Mouse (Mus musculus): ENCODE data around the gene Slc27a1. TPM values are rescaled to one million over a fixed set of nuclear protein-coding genes. Genes with fewer than 3 reads are reported as not detected.

The Slc27a1 gene
- polyA plus RNA-seq, 1 experiment from 2014 or later, result 2.3 TPM

DNA sequence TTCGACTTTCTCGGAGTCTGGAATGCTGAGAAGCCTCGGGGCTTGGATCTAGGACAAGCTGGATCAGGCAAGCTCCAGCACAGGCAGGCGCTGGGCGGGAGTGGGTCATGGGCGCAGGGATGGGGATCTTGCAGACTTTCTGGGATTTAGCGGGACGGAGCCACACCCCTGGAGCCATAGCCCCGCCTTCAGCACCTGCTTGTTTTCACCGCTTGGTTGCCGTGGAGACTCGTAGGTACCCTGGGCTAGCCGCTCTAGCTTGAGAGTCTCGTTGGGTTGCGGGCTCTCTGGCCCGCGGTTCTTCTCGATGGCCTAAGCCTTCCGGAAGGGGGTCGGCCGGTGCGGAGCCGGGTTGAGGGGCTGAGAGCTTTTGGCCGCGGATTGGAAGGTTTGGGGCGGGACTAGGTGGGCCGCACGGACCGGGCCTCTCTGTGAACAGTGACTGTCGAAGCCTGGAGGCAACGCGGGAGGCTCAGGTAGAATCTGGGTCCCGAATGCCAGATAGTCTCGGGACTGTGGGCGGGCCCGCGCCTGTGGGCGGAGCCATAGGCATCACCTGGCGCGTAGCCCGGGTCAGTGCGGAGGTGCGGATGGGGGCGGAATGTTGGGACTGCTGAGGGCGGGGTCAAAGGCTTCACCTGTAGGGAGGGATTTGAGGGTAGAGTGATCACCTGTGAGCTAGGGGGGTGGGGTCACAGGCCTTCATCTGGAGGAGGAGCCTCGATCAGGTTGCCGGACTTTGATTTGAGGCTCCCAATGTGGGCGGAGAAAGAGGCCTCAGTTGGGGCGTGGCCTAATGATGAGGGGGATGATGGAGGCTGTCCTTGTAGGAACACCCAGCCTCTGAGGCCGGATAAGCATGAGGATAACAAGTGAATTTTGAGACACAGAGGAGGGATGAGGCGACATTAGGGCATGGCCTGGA is 946 bp downstream of the Slc27a1 start:
- Histone ChIP-seq H3K4me3 (replicated peaks) (peak overlapping the region; percentile 57), H3K9ac (peak overlapping the region; percentile 30; the same call in 1 of the 2 replicates), H3K36me3 (replicated peaks) (no peaks in the 10 kb centered on the region), H3K27me3 (peaks cover 50% of the 10 kb centered on the region), H3K4me1 (replicated peaks) (peaks cover 31% of the 10 kb centered on the region), H3K4me2 (peak overlapping the region; percentile 73), H3K27ac (replicated peaks) (0 out of 2 replicates have a peak overlapping the region, but pooled peaks have one; percentile 29), H3K9me3 (replicated peaks) (no peaks in the 10 kb centered on the region)
- WGBS (ENCODE audit: insufficient replicate concordance), result 4% methylated on average over 51 of the region's 51 CpGs
- peak; percentile 71 for ATAC-seq (ENCODE audit: insufficient read depth)

DNA sequence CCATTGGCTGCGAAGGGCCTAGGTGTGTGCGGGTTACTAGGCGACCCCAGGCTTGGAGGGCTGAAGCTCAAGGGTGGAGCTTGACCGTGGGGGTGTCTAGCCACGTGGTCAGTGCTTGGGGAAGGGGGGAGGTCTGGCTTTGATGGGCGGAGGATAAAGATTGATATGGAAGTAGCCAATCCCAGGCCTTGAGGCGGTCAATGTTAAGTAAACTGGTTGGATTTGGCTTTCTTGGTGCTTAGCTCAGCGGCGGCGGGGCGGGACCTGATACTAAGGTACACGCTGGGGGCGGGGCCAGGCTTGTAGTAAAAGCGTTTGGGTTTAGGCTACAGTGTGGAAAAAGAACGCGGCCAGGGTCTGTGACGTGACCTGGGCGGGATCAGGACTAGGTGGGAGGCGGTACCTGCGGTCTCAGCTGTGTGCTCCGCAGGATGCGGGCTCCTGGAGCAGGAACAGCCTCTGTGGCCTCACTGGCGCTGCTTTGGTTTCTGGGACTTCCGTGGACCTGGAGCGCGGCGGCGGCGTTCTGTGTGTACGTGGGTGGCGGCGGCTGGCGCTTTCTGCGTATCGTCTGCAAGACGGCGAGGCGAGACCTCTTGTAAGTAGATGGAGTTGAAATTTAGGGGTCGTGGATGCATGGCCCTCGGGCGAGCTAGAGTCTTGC is 1.7 kb downstream of the Slc27a1 start:
- peak; percentile 74 for ATAC-seq (ENCODE audit: insufficient read depth)
- H3K27ac ChIP-seq (replicated peaks), result no peak overlapping the region

DNA sequence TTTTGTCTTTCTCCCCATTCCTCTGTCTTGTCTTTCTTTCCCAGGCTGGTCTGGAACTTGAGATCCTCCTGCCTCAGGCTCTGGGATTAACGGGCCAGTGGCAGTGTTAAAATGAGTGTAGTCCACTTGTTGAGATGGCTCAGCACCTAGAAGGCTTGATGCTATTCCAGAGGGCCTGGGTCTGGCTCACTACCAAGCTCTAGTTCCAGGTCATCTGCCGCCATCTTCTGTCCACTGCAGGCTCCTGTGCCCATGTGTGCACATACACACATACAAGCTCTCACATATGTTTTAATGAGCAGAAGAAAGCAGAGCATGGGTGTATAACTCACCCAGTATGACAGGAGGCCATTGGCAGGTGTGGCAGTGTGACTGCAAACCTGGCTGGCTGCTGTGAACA is 3.4 kb downstream of the Slc27a1 start:
- Histone ChIP-seq H3K4me1 (replicated peaks) (peaks cover 31% of the 10 kb centered on the region), H3K4me2 (no peak overlapping the region), H3K36me3 (replicated peaks) (no peaks in the 10 kb centered on the region), H3K27me3 (peaks cover 43% of the 10 kb centered on the region), H3K9me3 (replicated peaks) (no peaks in the 10 kb centered on the region), H3K9ac (no peak overlapping the region), H3K4me3 (replicated peaks) (no peak overlapping the region), H3K27ac (replicated peaks) (no peak overlapping the region)
- ATAC-seq (ENCODE audit: insufficient read depth), result no peak
- WGBS (ENCODE audit: insufficient replicate concordance), result 67% methylated on average over 2 of the region's 2 CpGs

More for the DNA sequence above, 1.7 kb downstream of the Slc27a1 start:
- Histone ChIP-seq H3K9me3 (replicated peaks) (no peaks in the 10 kb centered on the region), H3K4me1 (replicated peaks) (peaks cover 31% of the 10 kb centered on the region), H3K4me2 (peak overlapping the region; percentile 73), H3K4me3 (replicated peaks) (peak overlapping the region; percentile 57), H3K27me3 (peaks cover 50% of the 10 kb centered on the region), H3K36me3 (replicated peaks) (no peaks in the 10 kb centered on the region), H3K9ac (peak overlapping the region; percentile 40)
- under 1% methylated on average over 41 of the region's 41 CpGs for WGBS (ENCODE audit: insufficient replicate concordance)

GRCm38 (mm10) chr8:71572847-71573633 is 4.4 kb downstream of the Slc27a1 start:
- H3K4me2 ChIP-seq, result no peak overlapping the region
- ATAC-seq (ENCODE audit: insufficient read depth), result no peak
- peaks cover 34% of the 10 kb centered on the region for H3K27me3 ChIP-seq
- H3K9ac ChIP-seq, result no peak overlapping the region
- H3K36me3 ChIP-seq (replicated peaks), result no peaks in the 10 kb centered on the region
- WGBS (ENCODE audit: insufficient replicate concordance), result 70% methylated on average over 9 of the region's 9 CpGs
- no peaks in the 10 kb centered on the region for H3K9me3 ChIP-seq (replicated peaks)
- no peak overlapping the region for H3K27ac ChIP-seq (replicated peaks)
- H3K4me3 ChIP-seq (replicated peaks), result no peak overlapping the region
- H3K4me1 ChIP-seq (replicated peaks), result peaks cover 31% of the 10 kb centered on the region

GRCm38 (mm10) chr8:71574426-71574825 is 5.7 kb downstream of the Slc27a1 start:
- H3K4me1 ChIP-seq (replicated peaks), result peaks cover 19% of the 10 kb centered on the region
- peaks cover 20% of the 10 kb centered on the region for H3K27me3 ChIP-seq
- H3K9me3 ChIP-seq (replicated peaks), result no peaks in the 10 kb centered on the region
- H3K36me3 ChIP-seq (replicated peaks), result no peaks in the 10 kb centered on the region
- H3K27ac ChIP-seq (replicated peaks), result no peak overlapping the region
- no peak overlapping the region for H3K4me3 ChIP-seq (replicated peaks)
- no peak overlapping the region for H3K9ac ChIP-seq
- no peak overlapping the region for H3K4me2 ChIP-seq
- no peak for ATAC-seq (ENCODE audit: insufficient read depth)
- 62% methylated on average over 7 of the region's 7 CpGs for WGBS (ENCODE audit: insufficient replicate concordance)

DNA sequence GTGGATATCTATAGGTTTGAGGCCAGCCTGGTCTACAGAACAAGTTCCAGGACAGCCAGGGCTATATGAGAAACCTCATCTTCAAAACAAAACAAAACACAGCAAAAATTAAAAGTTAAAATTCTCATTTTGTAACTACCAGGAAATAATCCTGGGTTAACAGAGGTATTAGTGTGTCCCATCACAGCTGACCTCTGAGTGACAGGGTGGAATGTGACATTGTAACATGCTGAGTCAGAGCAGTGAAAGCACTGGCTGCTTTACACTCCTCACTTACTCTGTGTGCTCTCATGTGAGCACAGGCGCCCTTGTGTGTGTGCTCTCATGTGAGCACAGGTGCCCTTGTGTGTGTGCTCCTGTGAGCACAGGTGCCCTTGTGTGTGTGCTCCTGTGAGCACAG is 6.3 kb downstream of the Slc27a1 start:
- no peak overlapping the region for H3K27ac ChIP-seq (replicated peaks)
- peaks cover 13% of the 10 kb centered on the region for H3K4me1 ChIP-seq (replicated peaks)
- no peak for ATAC-seq (ENCODE audit: insufficient read depth)
- 33% methylated on average over 1 of the region's 1 CpGs for WGBS (ENCODE audit: insufficient replicate concordance)
- peaks cover 14% of the 10 kb centered on the region for H3K27me3 ChIP-seq
- no peak overlapping the region for H3K9ac ChIP-seq
- H3K9me3 ChIP-seq (replicated peaks), result no peaks in the 10 kb centered on the region
- H3K4me2 ChIP-seq, result no peak overlapping the region
- no peaks in the 10 kb centered on the region for H3K36me3 ChIP-seq (replicated peaks)
- H3K4me3 ChIP-seq (replicated peaks), result no peak overlapping the region

DNA sequence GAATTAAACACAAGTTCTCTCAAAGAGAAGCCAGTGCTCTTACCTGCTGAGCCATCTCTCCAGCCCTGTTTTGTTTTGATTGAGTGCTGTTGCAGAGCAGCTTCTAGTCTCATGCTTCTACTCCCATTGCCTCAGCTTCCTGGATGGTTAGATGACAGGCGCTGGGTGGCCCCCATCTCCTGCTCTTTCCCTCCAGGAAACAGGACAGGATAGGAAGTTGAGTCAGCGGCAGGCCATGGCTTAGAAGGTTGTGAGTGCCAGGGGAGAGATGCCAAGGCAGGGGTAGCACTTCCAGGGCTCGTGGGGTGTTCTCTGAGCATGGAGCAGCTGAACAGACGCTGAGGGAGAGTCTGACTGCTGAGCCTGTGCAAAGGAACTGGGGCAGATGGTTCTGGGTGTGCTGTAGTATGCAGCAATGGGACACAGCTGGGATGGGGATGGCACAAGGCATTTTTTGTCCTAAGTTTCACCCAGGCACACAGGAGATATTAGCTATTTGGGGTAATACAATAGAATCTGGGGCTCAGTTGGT is 9.2 kb downstream of the Slc27a1 start:
- no peak overlapping the region for H3K27ac ChIP-seq (replicated peaks)
- H3K4me3 ChIP-seq (replicated peaks), result no peak overlapping the region
- H3K36me3 ChIP-seq (replicated peaks), result no peaks in the 10 kb centered on the region
- H3K4me1 ChIP-seq (replicated peaks), result no peaks in the 10 kb centered on the region
- WGBS (ENCODE audit: insufficient replicate concordance), result 36% methylated on average over 4 of the region's 4 CpGs
- H3K9ac ChIP-seq, result no peak overlapping the region
- H3K9me3 ChIP-seq (replicated peaks), result no peaks in the 10 kb centered on the region
- ATAC-seq (ENCODE audit: insufficient read depth), result no peak
- no peak overlapping the region for H3K4me2 ChIP-seq
- no peaks in the 10 kb centered on the region for H3K27me3 ChIP-seq

DNA sequence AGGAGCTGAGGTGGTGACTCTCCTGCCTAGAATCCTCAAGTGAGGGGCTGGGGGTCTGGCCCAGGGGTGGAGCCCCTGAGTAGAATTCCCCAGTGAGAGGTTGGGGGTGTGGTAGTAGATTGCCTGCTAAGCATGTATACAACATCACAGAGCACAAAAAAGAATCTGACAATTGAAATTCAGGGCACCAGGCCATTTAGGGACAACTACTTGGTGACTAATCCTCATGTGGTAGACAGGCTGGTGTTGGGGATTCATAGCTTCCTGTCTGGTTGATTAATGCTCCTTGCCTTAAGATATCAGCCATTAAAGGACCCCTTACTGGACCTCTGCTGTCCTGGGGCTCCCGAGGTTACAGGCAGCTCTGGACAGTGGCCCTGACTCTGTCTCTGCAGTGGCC is 10.3 kb downstream of the Slc27a1 start:
- Histone ChIP-seq H3K27ac (replicated peaks) (no peak overlapping the region), H3K4me2 (no peak overlapping the region), H3K27me3 (no peaks in the 10 kb centered on the region), H3K9me3 (replicated peaks) (no peaks in the 10 kb centered on the region), H3K4me3 (replicated peaks) (no peak overlapping the region), H3K4me1 (replicated peaks) (no peaks in the 10 kb centered on the region), H3K9ac (no peak overlapping the region), H3K36me3 (replicated peaks) (no peaks in the 10 kb centered on the region)
- WGBS (ENCODE audit: insufficient replicate concordance), result 50% methylated on average over 1 of the region's 1 CpGs
- no peak for ATAC-seq (ENCODE audit: insufficient read depth)

- no peak for ATAC-seq (ENCODE audit: insufficient read depth)
- 78% methylated on average over 14 of the region's 14 CpGs for WGBS (ENCODE audit: insufficient replicate concordance)
Observed at GRCm38 (mm10) chr8:71579476-71579875, 10.8 kb downstream of the Slc27a1 start.

DNA sequence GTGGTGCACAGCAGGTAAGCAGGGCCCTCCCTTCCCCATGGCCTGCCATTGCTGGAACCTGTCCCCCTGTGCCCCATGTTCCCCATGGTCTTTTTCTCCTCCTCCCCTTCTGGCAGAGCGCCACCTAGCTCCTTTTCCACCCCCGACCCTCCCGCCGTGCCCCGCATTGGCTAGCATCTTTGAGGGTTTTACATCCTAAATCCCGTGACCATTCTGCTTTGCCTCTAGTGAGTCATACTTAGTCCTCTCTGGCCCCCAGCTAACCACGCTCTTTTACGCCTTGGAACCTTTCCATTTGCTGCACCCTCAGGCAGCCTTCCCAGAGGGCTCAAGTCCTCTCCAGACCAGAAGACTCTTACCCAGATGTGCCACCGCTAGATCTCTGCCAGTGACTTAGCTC is 11.5 kb downstream of the Slc27a1 start:
- Histone ChIP-seq H3K4me1 (replicated peaks) (no peaks in the 10 kb centered on the region), H3K36me3 (replicated peaks) (no peaks in the 10 kb centered on the region), H3K4me2 (no peak overlapping the region), H3K4me3 (replicated peaks) (no peak overlapping the region), H3K9ac (no peak overlapping the region), H3K27me3 (no peaks in the 10 kb centered on the region), H3K9me3 (replicated peaks) (no peaks in the 10 kb centered on the region), H3K27ac (replicated peaks) (no peak overlapping the region)
- 69% methylated on average over 9 of the region's 9 CpGs for WGBS (ENCODE audit: insufficient replicate concordance)
- ATAC-seq (ENCODE audit: insufficient read depth), result no peak

More at GRCm38 (mm10) chr8:71579476-71579875, 10.8 kb downstream of the Slc27a1 start:
- no peaks in the 10 kb centered on the region for H3K9me3 ChIP-seq (replicated peaks)
- H3K36me3 ChIP-seq (replicated peaks), result no peaks in the 10 kb centered on the region
- H3K27me3 ChIP-seq, result no peaks in the 10 kb centered on the region
- H3K4me1 ChIP-seq (replicated peaks), result no peaks in the 10 kb centered on the region
- no peak overlapping the region for H3K4me3 ChIP-seq (replicated peaks)
- no peak overlapping the region for H3K9ac ChIP-seq
- no peak overlapping the region for H3K27ac ChIP-seq (replicated peaks)
- no peak overlapping the region for H3K4me2 ChIP-seq

Data from liver, embryonic 15.5 days (tissue).